Mouse (Mus musculus): ENCODE data around the gene Ormdl2. TPM values are rescaled to one million over a fixed set of nuclear protein-coding genes. Genes with fewer than 3 reads are reported as not detected.

Gene Ormdl2
- 10 to 100 TPM; 15.6 to 25.4 TPM for total RNA-seq (2023)

GRCm38 (mm10) chr10:128821358-128822056 is at the start of gene Ormdl2:
Ormdl2 (minus strand) TSS chr10:128821645.

GRCm38 (mm10) chr10:128817033-128817432 is 4.4 kb downstream of the Ormdl2 start, which contains the start of gene Sarnp:
Sarnp (plus strand) TSS chr10:128817333.

GRCm38 (mm10) chr10:128804271-128805091 is 17.0 kb downstream of the Ormdl2 start, which contains the start of gene Tmem198b:
Tmem198b (minus strand) TSS chr10:128804370.

GRCm38 (mm10) chr10:128803771-128804270 is 17.6 kb downstream of the Ormdl2 start, which contains the start of gene Dnajc14:
Dnajc14 (plus strand) TSS chr10:128804062.

GRCm38 (mm10) chr10:128790398-128791124 is 30.9 kb downstream of the Ormdl2 start, which contains the start of gene Mmp19:
Mmp19 (plus strand) TSS chr10:128790910.

Other genes with a start within 250 kb of the Ormdl2 start
- 1 to 10 TPM in 1 of 2 experiments, under 1 TPM in 1; 0.89 to 1.2 TPM for gene Erbb3, start 232.0 kb downstream of the Ormdl2 start, total RNA-seq (2023)
- gene Rps26, start 194.9 kb downstream of the Ormdl2 start, total RNA-seq (2023): 1,000 to 10,000 TPM; 1,408 to 1,573 TPM
- 10 to 100 TPM in 1 of 2 experiments, 1 to 10 TPM in 1; 9.4 to 11.5 TPM for gene Ikzf4, start 175.7 kb downstream of the Ormdl2 start, total RNA-seq (2023)
- 10 to 100 TPM; 10.5 to 14.2 TPM for gene Suox, start 147.6 kb downstream of the Ormdl2 start, total RNA-seq (2023)
- gene Rab5b, start 125.4 kb downstream of the Ormdl2 start, total RNA-seq (2023): 10 to 100 TPM; 40.9 to 46.5 TPM
- gene Pmel, start 117.5 kb downstream of the Ormdl2 start, total RNA-seq (2023): under 1 TPM in 1 of 2 experiments, not detected in 1; 0.58 TPM
- 10 to 100 TPM; 31.2 to 34.3 TPM for gene Cdk2, start 116.6 kb downstream of the Ormdl2 start, total RNA-seq (2023)
- gene Dgka, start 76.8 kb downstream of the Ormdl2 start, total RNA-seq (2023): 100 to 1,000 TPM; 809 to 875 TPM
- gene Pym1, start 73.8 kb downstream of the Ormdl2 start, total RNA-seq (2023): 10 to 100 TPM; 71.3 to 84.9 TPM
- under 1 TPM in 1 of 2 experiments, not detected in 1; 0.98 TPM for gene Mmp19, start 30.7 kb downstream of the Ormdl2 start, total RNA-seq (2023)
- gene Dnajc14, start 17.6 kb downstream of the Ormdl2 start, total RNA-seq (2023): 10 to 100 TPM; 66.0 to 66.8 TPM
- gene Tmem198b, start 17.3 kb downstream of the Ormdl2 start, total RNA-seq (2023): 1 to 10 TPM; 7.9 to 9.1 TPM
- gene Sarnp, start 4.3 kb downstream of the Ormdl2 start, total RNA-seq (2023): 10 to 100 TPM; 53.9 to 57.4 TPM
- gene Gdf11, start 70.1 kb upstream of the Ormdl2 start, total RNA-seq (2023): 10 to 100 TPM; 10.6 to 12.7 TPM
- 1 to 10 TPM; 1.7 to 2.0 TPM for gene Cd63, start 79.3 kb upstream of the Ormdl2 start, total RNA-seq (2023)
- 1 to 10 TPM; 5.9 to 8.7 TPM for gene Rdh5, start 101.2 kb upstream of the Ormdl2 start, total RNA-seq (2023)
- gene Bloc1s1, start 102.4 kb upstream of the Ormdl2 start, total RNA-seq (2023): 10 to 100 TPM; 76.0 to 97.4 TPM
- 1 to 10 TPM; 5.7 to 6.4 TPM for gene Itga7, start 112.2 kb upstream of the Ormdl2 start, total RNA-seq (2023)
- gene Mettl7b, start 139.3 kb upstream of the Ormdl2 start, total RNA-seq (2023): not detected
- 1 to 10 TPM; 1.5 to 2.4 TPM for gene Olfr9, start 167.8 kb upstream of the Ormdl2 start, total RNA-seq (2023)
- gene Olfr763, start 189.1 kb upstream of the Ormdl2 start, total RNA-seq (2023): under 1 TPM; 0.26 to 0.33 TPM
- not detected for gene Olfr764-ps1, start 218.3 kb upstream of the Ormdl2 start, total RNA-seq (2023)
- not detected for gene Olfr765, start 228.4 kb upstream of the Ormdl2 start, total RNA-seq (2023)
- gene Olfr766-ps1, start 247.3 kb upstream of the Ormdl2 start, total RNA-seq (2023): not detected